In the genomic region with DNA sequence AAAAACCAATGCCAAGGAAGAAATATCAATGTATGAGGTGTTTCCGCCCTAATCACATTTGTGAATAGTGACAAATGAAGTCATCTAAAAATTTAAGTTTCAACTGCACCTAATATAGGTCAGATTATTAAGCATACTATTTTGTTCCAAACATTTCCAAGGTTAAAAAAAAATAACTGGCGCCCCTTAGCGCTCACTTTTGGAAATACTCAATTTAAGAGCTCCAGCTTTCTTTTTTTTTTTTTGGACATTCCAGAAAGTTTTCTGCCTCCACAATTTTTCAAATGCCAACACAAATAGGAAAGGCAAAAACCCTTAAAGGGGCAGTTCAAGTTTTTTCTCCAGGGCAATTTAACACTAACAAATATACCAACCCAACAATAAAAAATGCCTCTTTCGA, we compare ENCODE assay signal across 8 mouse cellular contexts. TPM values are rescaled to one million over a fixed set of nuclear protein-coding genes. Genes with fewer than 3 reads are reported as not detected.
DNase-seq lines count a peak whose midpoint lies in the region; ATAC-seq and TF ChIP-seq lines count a peak whose summit lies in the region.

No protein-coding gene starts in this region.

- 5% methylated on average over 4 of the region's 4 CpGs for WGBS in heart, embryonic 11.5 days (ENCODE audit: insufficient replicate concordance)
- WGBS in kidney, postnatal 0 days, result 4% methylated on average over 4 of the region's 4 CpGs

- no peaks in the 10 kb centered on the region for H3K9me3 ChIP-seq in ES-Bruce4 (replicated peaks; ENCODE audit: control insufficient read depth, insufficient read depth, low read length, poor library complexity, severe bottlenecking)
- no peaks in the 10 kb centered on the region for H3K9me3 ChIP-seq in heart, embryonic 11.5 days (replicated peaks; ENCODE audit: control insufficient read depth, low read length)
- no peaks in the 10 kb centered on the region for H3K9me3 ChIP-seq in kidney, postnatal 0 days (replicated peaks; ENCODE audit: low read length)

- H3K4me1 ChIP-seq in ES-Bruce4 (ENCODE audit: control insufficient read depth, insufficient read depth, low read length), result no peaks in the 10 kb centered on the region
- peaks cover 8% of the 10 kb centered on the region; the same call in 1 of the 2 replicates for H3K4me1 ChIP-seq in heart, embryonic 11.5 days (ENCODE audit: control insufficient read depth, insufficient read depth, low read length)
- peaks cover 6% of the 10 kb centered on the region; the same call in 1 of the 2 replicates for H3K4me1 ChIP-seq in kidney, postnatal 0 days (replicated peaks; ENCODE audit: insufficient read depth, low read length)

- H3K36me3 ChIP-seq in ES-Bruce4 (ENCODE audit: control insufficient read depth, insufficient read depth, low read length, poor library complexity, severe bottlenecking), result no peaks in the 10 kb centered on the region
- H3K36me3 ChIP-seq in heart, embryonic 11.5 days (ENCODE audit: control insufficient read depth, insufficient read depth, low read length), result no peaks in the 10 kb centered on the region
- H3K36me3 ChIP-seq in kidney, postnatal 0 days (ENCODE audit: insufficient read depth, low read length), result no peaks in the 10 kb centered on the region

- TF ChIP-seq POLR2A in ES-Bruce4 (IDR thresholded peaks at IDR 0.05; ENCODE audit: insufficient read depth, low read length), result no peak

- H3K4me2 ChIP-seq in heart, embryonic 11.5 days, result peak overlapping the region; percentile 68
- peak overlapping the region; percentile 56 for H3K4me2 ChIP-seq in kidney, postnatal 0 days (ENCODE audit: low read length)

- no peaks in the 10 kb centered on the region for H3K27me3 ChIP-seq in ES-Bruce4 (ENCODE audit: control insufficient read depth, insufficient read depth, low read length, poor library complexity, severe bottlenecking)
- no peaks in the 10 kb centered on the region for H3K27me3 ChIP-seq in heart, embryonic 11.5 days (ENCODE audit: control insufficient read depth, insufficient read depth, low read length)
- no peaks in the 10 kb centered on the region for H3K27me3 ChIP-seq in kidney, postnatal 0 days (ENCODE audit: insufficient read depth, low read length)

- H3K4me3 ChIP-seq in ES-Bruce4 (ENCODE audit: low read depth, low read length), result peak overlapping the region; percentile 93
- peak overlapping the region; percentile 96 for H3K4me3 ChIP-seq in heart, embryonic 11.5 days (ENCODE audit: low read depth, low read length)
- peak overlapping the region; percentile 85 for H3K4me3 ChIP-seq in kidney, postnatal 0 days (replicated peaks; ENCODE audit: low read depth, low read length)

- ATAC-seq in heart, embryonic 11.5 days (replicated peaks; ENCODE audit: insufficient number of reproducible peaks, low FRiP score, low TSS enrichment), result no peak
- ATAC-seq in kidney, postnatal 0 days (replicated peaks; ENCODE audit: low FRiP score, low read depth), result no peak

- peak overlapping the region; percentile 68 for H3K27ac ChIP-seq in ES-Bruce4 (ENCODE audit: insufficient read depth, low read length)
- H3K27ac ChIP-seq in heart, embryonic 11.5 days (ENCODE audit: low read depth, low read length), result peak overlapping the region; percentile 100
- no peak overlapping the region; the same call in 1 of the 2 replicates for H3K27ac ChIP-seq in kidney, postnatal 0 days

- TF ChIP-seq CTCF in ES-Bruce4 (IDR thresholded peaks at IDR 0.05; ENCODE audit: low read depth, low read length), result no peak
- TF ChIP-seq CTCF in kidney, postnatal 0 days (IDR thresholded peaks at IDR 0.05; ENCODE audit: low read depth), result peak; percentile 65

- DNase-seq in gastrocnemius, adult 18-20 months (ENCODE audit: low spot score), result peak; percentile 82
- DNase-seq in gastrocnemius, adult 8-10 months (ENCODE audit: low spot score in 2 of 2), result no peak
- DNase-seq in cerebellum, postnatal 10 days, result peak; percentile 76 to 81
- DNase-seq in kidney, postnatal 0 days (ENCODE audit: low spot score), result peak; percentile 92
- peak; percentile 78 for DNase-seq in mesoderm, embryonic 11.5 days (ENCODE audit: low read depth, low spot score)
- no peak for DNase-seq in frontal cortex, postnatal 25 days (ENCODE audit: low spot score in 2 of 2)

- no peak for TF ChIP-seq EP300 in ES-Bruce4 (IDR thresholded peaks at IDR 0.05; ENCODE audit: insufficient read depth, low read depth, low read length)

- peak overlapping the region; percentile 89 for H3K9ac ChIP-seq in ES-Bruce4 (ENCODE audit: low read depth, poor library complexity, severe bottlenecking)
- H3K9ac ChIP-seq in heart, embryonic 11.5 days (ENCODE audit: low read depth, low read length), result peak overlapping the region; percentile 100
- peak overlapping the region; percentile 98 for H3K9ac ChIP-seq in kidney, postnatal 0 days (ENCODE audit: low read depth, low read length)

RNA-seq across cellular contexts. Expression of a gene that starts 2.5 kb away (rescaled TPM):
- total RNA-seq in gastrocnemius, adult 18-20 months (2021), result 100 to 1,000 TPM; 274 to 325 TPM
- total RNA-seq in gastrocnemius, adult 8-10 months (2022), result 100 to 1,000 TPM; 249 to 283 (median 262) TPM
- 240 and 252 TPM in 2 replicates for polyA plus RNA-seq in ES-Bruce4 (2011; ENCODE audit: insufficient read depth, insufficient read length, low read depth, missing spikeins)
- polyA plus RNA-seq in heart, embryonic 11.5 days (2014; fragmentation: Nextera tagmentation; extraction: Ambion mirVana), result 52.6 and 60.6 TPM in 2 replicates
- polyA plus RNA-seq in kidney, postnatal 0 days (2015; fragmentation: Nextera tagmentation; extraction: Ambion mirVana), result 30.3 and 32.4 TPM in 2 replicates

Comparison
In these comparisons a context has a peak if more than half of its experiments do, and no peak if none do; other contexts are left out.
1. DNase-seq: peak in gastrocnemius, adult 18-20 months (single experiment), cerebellum, postnatal 10 days (2 of 2), kidney, postnatal 0 days (single experiment) and mesoderm, embryonic 11.5 days (single experiment); none in gastrocnemius, adult 8-10 months (0 of 2) and frontal cortex, postnatal 25 days (0 of 2).
2. Peak in every context shown above with its lines, with median percentiles within 50 percentile points of each other: H3K4me3 ChIP-seq and H3K9ac ChIP-seq.